Mouse (Mus musculus) MEL (cell line): Measurements from ENCODE around the gene Ldhb.

Experiments
- CTCF ChIP-seq, 3 experiments: IDR thresholded peaks in 2 of 3; conservative IDR thresholded peaks in 1 of 3; 2 replicates each; pipeline ENCODE4 v1.5.1; 2011 to 2012; ENCODE audit warnings: low read length in 3 of 3, low read depth in 2 of 3, mild to moderate bottlenecking in 2 of 3, improper control_type of control experiment in 1 of 3, inconsistent platforms in 1 of 3, mixed read lengths in 1 of 3, moderate library complexity in 1 of 3; ENCODE audit not compliant: control insufficient read depth in 1 of 3, insufficient read depth in 1 of 3, poor library complexity in 1 of 3, severe bottlenecking in 1 of 3
- ELF1 ChIP-seq: IDR thresholded peaks from 2 replicates; pipeline ENCODE4 v1.6.1; 2014; ENCODE audit warnings: low read depth, mild to moderate bottlenecking, inconsistent platforms, low read length, improper control_type of control experiment, moderate library complexity
- EP300 ChIP-seq, 2 experiments: IDR thresholded peaks; 2 replicates each; pipeline ENCODE4 v1.6.1; 2011; ENCODE audit warnings: improper control_type of control experiment in 2 of 2, low read length in 2 of 2, low read depth in 1 of 2, mild to moderate bottlenecking in 1 of 2
- ETS1 ChIP-seq: IDR thresholded peaks from 2 replicates; pipeline ENCODE4 v1.6.1; 2012; ENCODE audit warnings: low read depth, mild to moderate bottlenecking, inconsistent platforms, low read length, improper control_type of control experiment, moderate library complexity
- GATA1 ChIP-seq: IDR thresholded peaks from 2 replicates; pipeline ENCODE4 v1.6.1; 2011; ENCODE audit warnings: low read depth, low read length, improper control_type of control experiment
- MAFK ChIP-seq: IDR thresholded peaks from 2 replicates; pipeline ENCODE4 v1.6.1; 2011; ENCODE audit warnings: low read depth, mild to moderate bottlenecking, low read length, improper control_type of control experiment, borderline replicate concordance
- MAX ChIP-seq: IDR thresholded peaks from 2 replicates; pipeline ENCODE4 v1.6.1; 2011; ENCODE audit warnings: low read length, improper control_type of control experiment
- POLR2A ChIP-seq, 2 experiments: IDR thresholded peaks; 2 replicates each; pipeline ENCODE4 v1.6.1; 2011 to 2012; ENCODE audit warnings: low read length in 2 of 2, mild to moderate bottlenecking in 2 of 2, control low read depth in 1 of 2, improper control_type of control experiment in 1 of 2, low read depth in 1 of 2, moderate library complexity in 1 of 2; ENCODE audit not compliant: control insufficient read depth in 1 of 2, insufficient read depth in 1 of 2, poor library complexity in 1 of 2
- RAD21 ChIP-seq: IDR thresholded peaks from 2 replicates; pipeline ENCODE4 v1.6.1; 2011; ENCODE audit warnings: mild to moderate bottlenecking, low read depth, low read length, improper control_type of control experiment
- USF1 ChIP-seq: IDR thresholded peaks from 2 replicates; pipeline ENCODE4 v1.6.1; 2014; ENCODE audit warnings: low read depth, mild to moderate bottlenecking, inconsistent platforms, low read length, improper control_type of control experiment, moderate library complexity

GRCm38 (mm10) chr6:142514912-142515311, 7.2 kb upstream of the Ldhb start:
- 0 out of 6 replicates have a peak, but pooled peaks of 1 of the 3 experiments have one; percentile 11 for TF ChIP-seq CTCF (IDR thresholded peaks at IDR 0.05 in 2 of 3, conservative IDR thresholded peaks at IDR 0.05 in 1 of 3; ENCODE audit: control insufficient read depth in 1 of 3, insufficient read depth in 1 of 3, low read depth in 2 of 3, low read length in 3 of 3, poor library complexity in 1 of 3, severe bottlenecking in 1 of 3)
- TF ChIP-seq USF1: no peak
- TF ChIP-seq GATA1: no peak
- no peak for TF ChIP-seq ETS1
- TF ChIP-seq MAFK: no peak
- TF ChIP-seq ELF1: no peak
- TF ChIP-seq MAX: no peak
- no peak for TF ChIP-seq EP300 (IDR thresholded peaks at IDR 0.05; ENCODE audit: low read depth in 1 of 2, low read length in 2 of 2)
- TF ChIP-seq POLR2A (IDR thresholded peaks at IDR 0.05; ENCODE audit: control insufficient read depth in 1 of 2, insufficient read depth in 1 of 2, low read depth in 1 of 2, low read length in 2 of 2, poor library complexity in 1 of 2): no peak
- TF ChIP-seq RAD21: no peak
